22 mouse cellular contexts compared by ENCODE assay signal in genomic region chr11:103313542-103313941, GRCm38 (mm10). TPM values are rescaled to one million over a fixed set of nuclear protein-coding genes. Genes with fewer than 3 reads are reported as not detected.
DNase-seq lines count a peak whose midpoint lies in the region; ATAC-seq and TF ChIP-seq lines count a peak whose summit lies in the region.
"Had no signal": no experiment of that assay in that cellular context is flagged by ENCODE, and none has a peak within 500 bp of the region (broad histone marks: within the 10 kb centered on the region; RNA-seq: fewer than 3 reads in every experiment).

No protein-coding gene starts in this region.

- no peak overlapping the region for H3K27ac ChIP-seq in gastrocnemius, adult 2 months
- no peak overlapping the region for H3K27ac ChIP-seq in midbrain, embryonic 11.5 days (ENCODE audit: low read depth, low read length)
- H3K27ac ChIP-seq in midbrain, embryonic 10.5 days (replicated peaks) = no peak overlapping the region
- H3K27ac ChIP-seq: forebrain, embryonic 12.5 days; forebrain, embryonic 15.5 days; hindbrain, embryonic 12.5 days; hindbrain, embryonic 15.5 days had no signal

- H3K4me1 ChIP-seq in midbrain, embryonic 11.5 days (ENCODE audit: control insufficient read depth, insufficient read depth, low read length) = peaks cover 3% of the 10 kb centered on the region; the same call in 1 of the 2 replicates
- peaks cover 19% of the 10 kb centered on the region for H3K4me1 ChIP-seq in midbrain, embryonic 10.5 days

- H3K36me3 ChIP-seq in midbrain, embryonic 11.5 days (ENCODE audit: control insufficient read depth, insufficient read depth, low read length) = no peaks in the 10 kb centered on the region
- H3K36me3 ChIP-seq in midbrain, embryonic 10.5 days = no peaks in the 10 kb centered on the region
- H3K36me3 ChIP-seq in myocyte (ENCODE audit: control insufficient read depth, insufficient read depth) = no peaks in the 10 kb centered on the region
- H3K36me3 ChIP-seq: embryonic facial prominence, embryonic 12.5 days; embryonic facial prominence, embryonic 15.5 days; forebrain, embryonic 12.5 days; forebrain, embryonic 15.5 days; G1E; hindbrain, embryonic 12.5 days; hindbrain, embryonic 15.5 days had no signal

- H3ac ChIP-seq in myocyte (ENCODE audit: control insufficient read depth, insufficient read length) = no peak overlapping the region

- no peak overlapping the region for H3K4me2 ChIP-seq in midbrain, embryonic 11.5 days
- peak overlapping the region; percentile 91 for H3K4me2 ChIP-seq in myocyte (ENCODE audit: low read depth)
- H3K4me2 ChIP-seq: embryonic facial prominence, embryonic 12.5 days; embryonic facial prominence, embryonic 15.5 days; forebrain, embryonic 12.5 days; forebrain, embryonic 15.5 days; heart, embryonic 11.5 days; hindbrain, embryonic 12.5 days; hindbrain, embryonic 15.5 days had no signal

- no peak for ATAC-seq in midbrain, embryonic 11.5 days (ENCODE audit: low FRiP score)
- ATAC-seq: forebrain, embryonic 15.5 days; Patski had no signal

- no peaks in the 10 kb centered on the region for H3K27me3 ChIP-seq in midbrain, embryonic 11.5 days (ENCODE audit: control insufficient read depth, insufficient read depth, low read length)
- peaks cover 28% of the 10 kb centered on the region for H3K27me3 ChIP-seq in midbrain, embryonic 10.5 days (ENCODE audit: low read depth, poor library complexity, severe bottlenecking)
- no peaks in the 10 kb centered on the region for H3K27me3 ChIP-seq in myocyte (ENCODE audit: control insufficient read depth, insufficient read depth, insufficient read length)
- H3K27me3 ChIP-seq: embryonic facial prominence, embryonic 15.5 days; forebrain, embryonic 15.5 days; hindbrain, embryonic 15.5 days; Patski had no signal

- no peaks in the 10 kb centered on the region for H3K9me3 ChIP-seq in midbrain, embryonic 11.5 days (ENCODE audit: control insufficient read depth, low read length)
- no peaks in the 10 kb centered on the region for H3K9me3 ChIP-seq in midbrain, embryonic 10.5 days (replicated peaks)
- H3K9me3 ChIP-seq: embryonic facial prominence, embryonic 12.5 days; embryonic facial prominence, embryonic 15.5 days; forebrain, embryonic 12.5 days; forebrain, embryonic 15.5 days; G1E; hindbrain, embryonic 12.5 days; hindbrain, embryonic 15.5 days had no signal

- 86% methylated on average over 6 of the region's 6 CpGs for WGBS in midbrain, embryonic 11.5 days
- WGBS in midbrain, embryonic 10.5 days = 81% methylated on average over 6 of the region's 6 CpGs

- intact Hi-C loops in gastrocnemius, adult 2 months (cut with DNase I) = no loop called here
- intact Hi-C loops in gastrocnemius, postnatal 36 days (cut with DNase I) = no loop called here

- no peak for TF ChIP-seq CTCF in gastrocnemius, adult 2 months (IDR thresholded peaks at IDR 0.05)

- H3K79me2 ChIP-seq in myocyte (ENCODE audit: control insufficient read depth, insufficient read depth) = no peaks in the 10 kb centered on the region

- peak; percentile 5 for DNase-seq in gastrocnemius, adult 2 months
- DNase-seq in gastrocnemius, postnatal 36 days = no peak
- peak; percentile 47 for DNase-seq in midbrain, embryonic 11.5 days (ENCODE audit: low spot score, missing footprints)
- DNase-seq in midbrain, embryonic 10.5 days (ENCODE audit: low spot score) = no peak
- DNase-seq in cerebellum, postnatal 10 days = no peak
- DNase-seq: adrenal gland, postnatal 10 days; cerebellum, adult 11-12 months; cerebellum, adult 8-10 months; cerebellum, postnatal 14 days; gastrocnemius, postnatal 10 days; heart, adult 11 months had no signal

- no peak for TF ChIP-seq POLR2A in myocyte (IDR thresholded peaks at IDR 0.05; ENCODE audit: insufficient read length, low read depth)

- H3K4me3 ChIP-seq in gastrocnemius, adult 2 months = no peak overlapping the region
- H3K4me3 ChIP-seq in midbrain, embryonic 11.5 days (ENCODE audit: low read depth, low read length) = no peak overlapping the region
- H3K4me3 ChIP-seq in midbrain, embryonic 10.5 days = no peak overlapping the region
- H3K4me3 ChIP-seq in myocyte = no peak overlapping the region
- H3K4me3 ChIP-seq: embryonic facial prominence, embryonic 12.5 days; embryonic facial prominence, embryonic 15.5 days; erythroblast, embryonic 14.5 days; forebrain, embryonic 12.5 days; forebrain, embryonic 15.5 days; hindbrain, embryonic 12.5 days; hindbrain, embryonic 15.5 days had no signal

- H3K9ac ChIP-seq in midbrain, embryonic 11.5 days (ENCODE audit: low read length) = no peak overlapping the region
- H3K9ac ChIP-seq: embryonic facial prominence, embryonic 12.5 days; embryonic facial prominence, embryonic 15.5 days; forebrain, embryonic 12.5 days; forebrain, embryonic 15.5 days; hindbrain, embryonic 12.5 days; hindbrain, embryonic 15.5 days had no signal

TF ChIP-seq in myocyte, 11 proteins besides CTCF, POLR2A, EP300 and RAD21:
- TF ChIP-seq TCF3 (IDR thresholded peaks at IDR 0.05; ENCODE audit: insufficient read length, low read depth) (no peak), CEBPB (IDR thresholded peaks at IDR 0.05; ENCODE audit: insufficient read depth, poor library complexity, severe bottlenecking) (no peak), MYOG (IDR thresholded peaks at IDR 0.05; ENCODE audit: control insufficient read depth in 1 of 3, insufficient read depth in 1 of 3, insufficient read length in 2 of 3, low read depth in 2 of 3) (no peak), TCF12 (IDR thresholded peaks at IDR 0.05; ENCODE audit: insufficient read depth, poor library complexity, severe bottlenecking) (no peak), E2F4 (IDR thresholded peaks at IDR 0.05; ENCODE audit: insufficient read depth) (no peak)

RNA-seq across cellular contexts. Expression of gene Map3k14, which starts 46.3 kb away (rescaled TPM):
- total RNA-seq in gastrocnemius, adult 2 months (2021) = 1 to 10 TPM; 4.1 to 4.2 TPM
- 1 to 10 TPM; 1.9 to 2.6 TPM for total RNA-seq in gastrocnemius, postnatal 36 days (2021)
- polyA plus RNA-seq in midbrain, embryonic 11.5 days (2014; fragmentation: Nextera tagmentation; extraction: Ambion mirVana) = 2.3 and 3.3 TPM in 2 replicates
- 4.4 and 5.4 TPM in 2 replicates for polyA plus RNA-seq in midbrain, embryonic 10.5 days (2016; fragmentation: Nextera tagmentation; extraction: Ambion mirVana)
- polyA plus RNA-seq in myocyte (2012; fragmentation: generic; extraction: Trizol) = 12.9 TPM

RNA-seq across cellular contexts. Expression of gene Arhgap27, which starts 50.0 kb away (rescaled TPM):
- 1 to 10 TPM; 6.0 to 8.8 TPM for total RNA-seq in gastrocnemius, adult 2 months (2021)
- total RNA-seq in gastrocnemius, postnatal 36 days (2021) = 1 to 10 TPM; 4.6 to 4.8 TPM
- 2.4 and 2.8 TPM in 2 replicates for polyA plus RNA-seq in midbrain, embryonic 11.5 days (2014; fragmentation: Nextera tagmentation; extraction: Ambion mirVana)
- polyA plus RNA-seq in midbrain, embryonic 10.5 days (2016; fragmentation: Nextera tagmentation; extraction: Ambion mirVana) = 3.8 and 4.1 TPM in 2 replicates
- polyA plus RNA-seq in myocyte (2012; fragmentation: generic; extraction: Trizol) = 0.31 TPM

Comparison
In these comparisons a context has a peak if more than half of its experiments do, and no peak if none do; other contexts are left out.
1. DNase-seq: peak in gastrocnemius, adult 2 months (single experiment) and midbrain, embryonic 11.5 days (single experiment); none in gastrocnemius, postnatal 36 days (0 of 2), midbrain, embryonic 10.5 days (single experiment) and cerebellum, postnatal 10 days (0 of 2).